Mouse (Mus musculus): ENCODE results near the gene Lfng. TPM values are rescaled to one million over a fixed set of nuclear protein-coding genes. Genes with fewer than 3 reads are reported as not detected.

The Lfng gene
- total RNA-seq, 2 experiments from 2014 or later: 3.3 to 3.5 TPM

DNA sequence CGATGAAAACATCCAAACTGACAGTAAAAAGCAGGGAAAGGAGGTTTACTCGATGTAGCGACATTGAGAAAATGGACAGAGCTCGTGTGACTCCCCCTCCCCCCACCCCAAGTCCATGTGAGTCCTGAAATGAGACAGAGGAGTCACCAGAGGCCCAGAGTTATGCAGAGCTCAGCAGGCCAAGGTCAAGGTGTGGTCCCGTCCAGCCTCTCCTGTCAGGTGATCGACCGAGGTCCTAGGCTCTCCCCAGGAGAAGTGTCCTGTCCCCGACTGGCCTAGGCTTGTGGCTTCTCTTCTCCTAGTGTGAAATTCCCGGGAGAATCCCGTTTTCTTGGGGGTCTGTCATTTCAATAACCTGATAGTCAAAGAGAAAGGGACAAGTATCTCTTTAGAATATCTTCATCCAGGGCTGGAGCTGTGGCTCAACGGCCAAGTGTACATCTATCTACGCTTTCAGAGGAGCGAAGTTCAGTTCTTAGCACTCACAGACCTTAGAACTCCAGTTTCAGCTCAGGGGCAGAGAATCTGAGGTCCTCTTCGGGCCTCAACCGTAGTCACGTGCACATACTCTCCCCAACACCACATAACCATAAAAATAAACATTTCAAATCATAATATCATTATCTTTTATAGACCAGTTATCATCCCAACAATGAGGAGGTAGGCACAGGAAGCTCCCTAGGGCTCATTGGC lies 17.9 kb upstream of the Lfng start:
- DNase-seq (ENCODE audit: low spot score): no peak

DNA sequence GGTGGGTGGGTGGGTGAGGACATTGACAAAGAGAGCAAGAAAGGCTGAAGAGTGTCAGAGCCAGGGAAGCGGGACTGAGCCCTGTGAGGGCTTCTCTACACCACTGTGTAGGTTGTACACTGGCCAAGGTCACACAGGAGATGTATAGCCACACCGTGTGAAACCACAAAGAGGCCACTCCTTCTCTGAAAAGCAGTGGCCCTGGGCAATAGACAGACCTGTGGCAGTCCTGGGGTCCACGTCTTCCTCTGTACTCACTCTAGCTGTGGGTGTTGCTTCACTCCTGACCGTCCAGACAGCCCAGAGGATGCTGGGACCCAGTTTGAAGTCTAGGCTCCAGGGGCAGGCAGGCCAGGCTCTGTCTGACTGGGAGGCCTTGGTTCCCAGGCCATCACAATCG lies 12.3 kb upstream of the Lfng start:
- no peak for DNase-seq (ENCODE audit: low spot score)

DNA sequence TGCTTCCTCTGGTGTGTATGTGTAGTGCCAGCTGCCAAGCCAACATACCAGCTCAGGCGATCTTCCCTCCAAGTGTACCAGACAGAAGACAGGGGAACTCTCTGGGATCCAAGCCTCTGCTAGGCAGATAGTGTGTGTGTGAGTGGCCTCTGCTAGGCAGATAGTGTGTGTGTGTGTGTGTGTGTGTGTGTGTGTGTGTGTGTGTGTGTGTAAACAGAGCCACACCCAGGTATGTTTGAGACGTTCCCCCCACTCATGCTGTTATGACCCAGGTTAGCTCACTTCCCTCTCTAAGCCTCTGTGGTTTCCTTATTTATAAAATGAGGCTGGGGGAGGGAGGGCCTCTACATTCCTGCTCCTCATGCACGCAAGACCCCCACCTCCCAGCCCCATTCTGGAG lies 10.7 kb upstream of the Lfng start:
- no peak for DNase-seq (ENCODE audit: low spot score)

DNA sequence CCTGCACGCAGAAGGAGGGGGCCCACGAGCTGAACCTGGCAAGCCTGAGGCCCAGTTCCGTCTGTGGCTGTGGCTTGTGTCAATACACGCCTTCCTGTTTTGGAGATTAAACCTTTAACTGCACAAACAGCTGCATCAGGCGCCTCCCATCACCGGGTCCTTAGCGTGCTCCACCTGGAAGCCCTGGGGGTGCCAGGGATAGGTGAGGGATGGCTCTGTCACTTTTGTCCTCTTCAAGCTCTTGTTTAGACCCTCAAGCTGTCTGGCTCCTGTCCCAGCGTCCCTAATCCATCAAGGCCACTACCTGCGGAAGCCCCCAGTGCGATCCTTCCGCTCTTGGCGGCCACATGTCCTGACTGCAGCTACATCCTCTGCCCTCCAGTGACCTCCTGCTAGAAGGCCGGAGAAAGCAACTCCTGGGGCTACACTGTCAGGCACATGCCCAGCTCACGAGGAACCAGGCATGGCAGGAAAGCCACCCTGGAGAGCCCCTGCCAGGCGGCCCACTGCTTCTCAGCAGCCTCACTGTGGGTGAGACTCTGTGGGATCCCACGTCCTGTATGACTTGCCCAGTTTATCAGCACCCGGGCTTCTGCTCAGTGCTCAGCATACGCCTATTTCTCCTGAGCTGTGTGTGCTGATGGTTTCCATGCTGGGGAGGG lies 10.1 kb upstream of the Lfng start:
- DNase-seq (ENCODE audit: low spot score): no peak

DNA sequence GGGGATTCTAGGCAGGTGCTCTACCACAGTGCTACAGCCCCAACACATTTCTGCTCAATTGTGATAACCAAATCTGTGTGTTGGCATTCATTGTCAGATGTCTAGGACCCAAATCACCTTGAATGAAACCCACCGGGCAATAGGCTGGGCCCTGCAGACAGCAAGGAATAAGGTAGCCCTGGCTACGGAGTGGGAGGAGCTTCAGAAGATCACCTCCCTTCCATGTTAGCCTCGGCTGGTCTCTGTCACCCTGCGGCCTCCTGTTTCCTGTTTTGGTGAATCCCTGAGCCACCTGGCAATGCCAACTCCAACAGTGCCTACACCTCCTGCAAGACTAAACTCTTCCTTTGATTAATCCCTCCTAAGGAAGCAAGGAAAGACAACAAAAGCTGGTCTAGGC lies 9.3 kb upstream of the Lfng start:
- no peak for DNase-seq (ENCODE audit: low spot score)

DNA sequence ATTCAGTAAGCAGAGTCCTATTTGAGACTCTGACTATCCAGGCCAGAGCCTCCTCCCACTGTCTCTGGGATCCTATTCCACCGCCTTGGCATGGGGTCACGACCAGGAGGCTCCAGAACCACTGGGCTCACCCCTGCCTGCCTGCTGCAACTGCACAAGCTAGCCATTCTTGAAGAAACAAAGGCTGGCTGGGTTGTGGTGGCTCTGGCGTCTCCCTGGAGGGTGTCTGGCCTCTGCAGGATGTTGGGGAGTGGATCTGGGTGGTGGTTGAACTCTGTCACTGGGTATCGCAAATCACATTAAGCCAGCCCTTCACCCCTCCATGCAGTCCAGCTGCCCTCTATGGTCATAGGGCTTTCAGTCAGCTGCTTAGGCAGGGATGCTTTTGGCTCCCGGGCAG lies 7.2 kb upstream of the Lfng start:
- DNase-seq (ENCODE audit: low spot score): no peak

DNA sequence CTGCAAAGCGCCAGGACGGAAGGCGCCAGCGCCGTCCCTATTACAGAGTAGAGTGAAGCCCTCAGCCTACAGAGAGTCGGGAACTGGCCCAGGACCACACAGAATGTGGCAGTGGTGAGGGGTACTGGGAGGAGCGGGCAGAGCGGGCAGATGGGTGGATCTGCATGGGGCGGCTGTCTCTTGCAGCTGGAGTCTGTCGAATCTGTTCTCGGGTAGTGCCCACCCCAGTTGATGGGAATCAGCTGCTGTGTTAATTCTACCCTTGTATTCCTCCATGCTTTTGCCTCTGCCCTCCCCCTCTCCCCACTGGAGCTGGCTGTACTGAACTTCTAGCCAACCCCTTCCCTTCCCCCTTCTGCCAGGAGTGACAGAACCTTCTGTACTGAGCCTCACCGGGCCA lies 5.4 kb upstream of the Lfng start:
- no peak for DNase-seq (ENCODE audit: low spot score)

DNA sequence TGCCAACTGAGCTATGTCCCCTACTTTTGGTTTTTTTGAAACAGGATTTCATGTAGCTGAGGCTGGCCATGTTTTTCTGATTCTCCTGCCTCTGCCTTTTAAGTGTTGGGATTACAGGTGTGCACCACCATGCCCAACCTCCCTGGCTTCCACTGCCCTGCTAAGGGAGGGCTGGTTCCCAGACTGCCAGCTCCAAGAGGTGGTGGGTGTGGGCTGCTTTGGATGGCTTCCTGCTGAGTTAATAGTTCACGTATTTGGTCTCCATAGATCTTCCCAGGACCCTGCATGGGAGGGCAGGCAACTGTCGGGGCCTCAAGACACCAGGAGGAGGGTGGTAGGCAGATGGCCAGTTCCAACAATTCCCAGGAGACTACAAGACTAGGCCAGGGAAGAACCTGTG lies 4.6 kb upstream of the Lfng start:
- no peak for DNase-seq (ENCODE audit: low spot score)

DNA sequence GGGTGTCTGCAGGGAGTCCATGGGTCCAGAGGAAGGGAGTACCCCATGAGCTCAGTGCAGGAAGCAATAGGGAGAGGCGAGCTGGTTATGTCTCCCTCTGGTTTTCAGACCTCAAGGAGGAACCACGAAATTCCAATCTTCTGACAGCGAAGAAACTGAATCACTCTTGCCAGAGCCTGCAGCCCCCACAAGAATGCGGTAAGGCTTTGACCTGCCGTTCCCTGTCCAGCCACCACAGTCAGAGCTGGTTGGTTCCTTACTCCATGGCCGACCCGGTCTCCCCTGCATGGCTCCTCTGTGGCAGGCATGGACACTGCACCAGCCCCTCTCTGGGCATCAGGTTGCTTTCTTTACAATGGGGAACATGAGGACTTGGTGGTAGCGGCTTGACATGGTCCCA lies 2.7 kb upstream of the Lfng start:
- DNase-seq (ENCODE audit: low spot score): no peak

DNA sequence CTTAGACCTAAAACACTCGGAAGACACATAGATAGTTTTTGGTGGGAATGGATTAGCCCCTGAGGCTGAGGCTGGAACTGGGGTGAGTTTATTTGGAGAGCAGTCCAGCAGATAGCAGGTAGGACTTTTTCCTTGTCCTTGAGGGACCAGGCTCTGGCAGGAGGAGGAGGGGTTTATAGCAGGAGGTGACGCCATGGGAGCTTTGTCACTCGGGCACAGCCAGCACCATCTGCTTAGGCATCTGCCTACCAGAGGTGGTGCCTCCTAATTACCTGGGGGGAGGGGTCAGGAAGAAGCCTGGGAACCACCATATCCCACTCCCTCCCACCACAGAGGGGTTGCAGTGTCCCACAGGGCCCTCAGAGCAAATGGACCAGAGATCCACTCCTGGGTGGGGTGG lies 1.9 kb upstream of the Lfng start:
- no peak for DNase-seq (ENCODE audit: low spot score)

DNA sequence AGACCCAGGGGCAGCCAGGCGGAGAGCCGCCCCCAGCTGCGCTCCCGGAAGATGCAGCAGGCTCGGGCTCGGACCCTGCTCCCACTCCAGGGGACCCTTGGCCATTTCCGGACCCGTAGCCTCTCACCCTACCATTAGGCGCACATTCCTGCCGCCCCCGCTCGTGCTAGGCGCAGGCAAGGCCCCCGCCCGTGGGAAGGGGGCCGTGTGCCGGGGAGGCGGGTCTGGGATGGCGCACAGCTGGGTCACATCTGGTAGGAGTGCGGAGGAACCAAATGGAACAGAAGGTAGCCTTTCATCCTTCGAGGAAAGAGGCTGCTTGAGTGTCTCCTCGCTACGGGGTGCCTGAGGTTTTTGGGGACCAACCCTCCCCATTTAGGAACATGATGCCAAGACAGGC lies 734 bp upstream of the Lfng start:
- no peak for DNase-seq (ENCODE audit: low spot score)

DNA sequence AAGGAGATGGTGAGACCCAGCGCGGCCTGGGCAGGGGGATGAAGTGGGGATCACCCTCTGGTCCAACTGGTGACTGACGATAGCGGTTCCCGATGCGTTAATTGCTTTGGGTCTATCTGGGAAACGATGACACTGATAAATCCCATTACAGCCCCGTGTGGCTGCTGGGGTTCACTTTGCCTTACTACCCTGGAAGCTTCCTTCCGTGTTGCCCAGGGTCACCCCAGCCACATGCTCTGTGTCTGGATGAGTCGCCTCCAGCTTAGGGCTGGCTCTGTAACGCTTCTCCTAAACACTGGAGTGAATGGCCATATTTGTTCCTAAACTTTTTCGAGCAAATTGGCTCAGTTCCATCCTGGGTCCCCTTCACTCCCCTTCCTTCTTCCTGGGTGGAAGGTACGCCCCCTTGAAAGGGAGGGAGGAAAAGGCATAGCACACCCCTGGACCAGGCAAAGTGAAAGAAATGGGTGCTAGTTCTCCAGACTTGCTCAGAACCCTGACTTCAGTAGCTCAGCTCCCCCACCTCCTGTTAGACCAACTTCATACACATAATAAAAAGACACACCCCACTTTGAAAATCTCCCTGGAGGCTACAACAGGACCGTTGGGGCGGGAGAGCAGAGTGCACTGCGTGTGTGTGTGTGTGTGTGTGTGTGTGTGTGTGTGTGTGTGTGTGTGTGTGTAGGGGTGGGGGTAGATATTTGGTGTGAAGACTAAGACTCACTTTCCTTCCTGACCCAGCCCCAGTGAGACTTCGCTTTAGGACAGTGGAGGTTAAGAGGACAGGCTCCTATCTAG lies 915 bp downstream of the Lfng start:
- DNase-seq (ENCODE audit: low spot score): no peak

DNA sequence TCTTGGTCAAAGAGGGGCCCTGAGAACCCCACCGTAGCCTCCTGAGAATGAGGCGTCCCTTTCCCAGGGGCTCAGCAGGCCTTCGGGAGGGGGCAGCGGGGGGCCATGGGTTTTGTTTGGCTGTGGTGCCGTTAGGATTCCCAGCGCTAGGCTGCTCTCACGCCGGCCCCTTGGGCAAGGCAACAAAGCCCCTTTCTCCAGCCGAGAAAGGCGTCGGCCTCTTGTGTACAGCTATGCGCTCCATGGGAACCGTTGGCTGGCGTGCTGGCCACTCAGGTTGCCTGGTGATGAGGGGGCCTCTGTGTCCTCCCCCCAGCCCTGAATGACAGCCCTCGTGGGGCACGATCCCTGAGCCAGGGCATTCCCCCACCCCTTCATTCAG lies 1.5 kb downstream of the Lfng start:
- DNase-seq (ENCODE audit: low spot score): no peak

DNA sequence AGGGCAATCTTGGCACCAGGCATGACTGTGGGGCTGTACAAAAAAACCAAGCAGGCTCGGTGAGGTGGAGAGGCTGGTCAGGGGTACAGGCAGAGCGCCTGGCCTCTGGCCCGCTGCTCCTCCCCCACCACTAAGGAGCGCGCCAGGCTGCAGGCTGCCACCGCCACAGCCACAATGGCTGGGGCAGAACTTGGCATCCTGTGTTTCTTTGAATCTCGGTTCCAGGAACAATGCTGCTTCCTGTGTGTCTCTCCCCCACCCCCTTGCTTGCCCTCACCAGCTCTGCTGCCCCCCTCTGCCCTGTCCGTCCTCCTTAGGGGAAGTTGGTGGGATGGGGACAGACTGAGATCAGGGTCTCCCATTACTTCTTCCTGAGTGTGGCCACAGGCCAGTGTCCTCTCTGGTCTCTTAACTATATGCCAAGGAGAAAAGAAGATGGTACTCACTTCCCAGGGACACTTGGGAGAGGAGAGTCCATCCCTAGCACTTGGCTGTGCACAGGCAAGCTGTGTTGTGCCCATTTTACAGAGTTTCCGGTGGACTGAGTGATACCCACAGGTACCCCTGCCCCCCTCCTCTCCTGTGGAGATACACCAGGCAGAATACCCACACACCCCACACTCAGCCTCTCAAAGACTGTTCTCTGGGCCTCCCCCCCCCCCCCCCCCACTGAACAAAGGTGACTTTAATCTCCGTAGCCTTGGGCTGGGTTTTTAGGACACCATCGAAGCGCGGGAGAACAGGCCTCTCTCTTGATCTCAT lies 2.6 kb downstream of the Lfng start:
- no peak for DNase-seq (ENCODE audit: low spot score)

DNA sequence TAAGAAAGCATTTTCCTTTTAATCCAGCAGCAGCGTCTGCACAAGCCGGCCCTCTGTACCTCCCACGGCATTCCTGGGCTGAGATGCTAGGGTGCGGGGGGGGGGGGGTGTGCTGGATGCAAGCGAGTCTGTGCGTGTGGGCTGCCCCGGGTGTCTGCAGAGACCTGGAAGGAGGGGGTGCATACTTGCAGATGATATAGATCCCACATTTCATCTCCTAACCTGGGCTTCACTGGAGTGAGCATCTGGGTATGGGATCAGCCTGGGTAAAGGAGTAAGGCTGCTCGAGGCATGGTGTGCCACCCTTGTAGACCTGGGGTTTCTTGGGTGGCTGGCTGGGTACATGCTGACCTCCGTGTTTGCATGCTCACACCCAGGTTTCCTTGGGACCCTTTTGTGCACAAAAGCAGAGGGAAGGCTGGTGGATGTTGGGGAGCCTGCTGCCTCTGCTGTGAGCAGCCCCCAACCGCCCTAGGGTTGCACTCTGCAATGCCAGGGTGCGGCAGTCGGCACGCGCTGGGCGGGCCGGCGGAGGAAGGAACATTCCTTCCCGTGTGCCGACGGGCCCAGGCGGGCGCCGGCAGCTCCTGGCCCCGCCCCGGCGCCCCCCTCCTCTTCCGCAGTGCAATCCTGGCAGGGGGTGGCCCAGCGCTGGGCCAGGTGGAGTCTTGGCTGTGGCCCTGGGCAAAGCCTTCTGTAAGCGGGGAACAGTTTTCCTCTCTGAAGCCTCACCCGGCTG lies 3.3 kb downstream of the Lfng start:
- DNase-seq (ENCODE audit: low spot score): no peak

DNA sequence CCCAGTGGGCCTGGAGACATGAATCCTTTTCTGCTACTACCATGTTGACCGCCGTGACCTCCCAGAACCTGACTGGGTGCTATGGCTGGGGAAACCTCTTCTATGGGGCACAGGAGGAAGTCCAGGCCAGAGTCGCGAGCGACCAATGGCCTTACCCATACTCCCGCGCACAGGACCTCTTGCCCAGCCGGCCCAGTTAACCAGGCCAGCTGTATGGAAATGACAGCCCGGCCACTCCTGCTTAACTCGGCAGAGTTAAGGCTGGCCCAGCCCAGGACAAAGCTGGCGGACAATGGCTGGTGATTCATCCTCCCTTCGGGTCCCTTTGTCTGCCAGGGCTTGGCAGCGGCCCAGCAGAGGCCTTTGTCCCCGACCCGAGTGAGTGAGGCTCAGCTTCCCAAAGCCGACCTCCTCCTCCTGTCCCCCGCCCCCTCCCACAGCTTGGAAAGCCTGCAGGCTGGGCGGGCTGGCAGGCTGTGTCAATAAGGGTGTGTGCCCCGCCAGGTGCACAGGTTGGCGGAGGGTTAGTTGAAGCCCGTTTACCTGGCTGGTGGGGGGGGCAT lies 4.0 kb downstream of the Lfng start:
- peak; percentile 69 for DNase-seq (ENCODE audit: low spot score)

DNA sequence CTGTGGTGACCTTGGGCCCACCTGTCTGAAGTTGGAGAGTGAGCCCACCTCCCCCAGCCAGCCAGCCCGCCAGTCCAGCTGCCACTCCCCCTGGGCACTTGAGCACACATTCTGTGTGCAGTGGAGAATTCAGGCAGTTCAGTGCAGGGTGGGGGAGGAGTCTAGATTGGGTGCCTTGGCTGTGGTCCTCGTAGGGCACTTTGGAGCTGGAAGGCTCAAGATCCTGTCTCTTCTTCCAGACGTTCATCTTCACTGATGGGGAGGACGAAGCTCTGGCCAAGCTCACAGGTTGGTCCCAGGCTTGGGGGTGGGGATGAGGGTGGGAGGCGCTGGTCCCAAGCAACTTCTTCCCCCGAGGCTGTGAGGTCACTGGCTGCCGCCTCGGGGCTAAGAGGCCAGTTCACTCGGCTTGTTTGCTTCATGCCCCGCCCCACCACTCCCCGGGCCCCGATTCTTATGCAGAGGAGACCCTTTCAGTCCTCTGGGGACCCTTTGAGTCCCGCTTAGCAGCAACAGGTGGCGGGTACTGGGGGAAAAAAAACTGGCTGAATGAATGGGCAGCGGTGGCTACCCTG lies 4.6 kb downstream of the Lfng start:
- DNase-seq (ENCODE audit: low spot score): no peak

DNA sequence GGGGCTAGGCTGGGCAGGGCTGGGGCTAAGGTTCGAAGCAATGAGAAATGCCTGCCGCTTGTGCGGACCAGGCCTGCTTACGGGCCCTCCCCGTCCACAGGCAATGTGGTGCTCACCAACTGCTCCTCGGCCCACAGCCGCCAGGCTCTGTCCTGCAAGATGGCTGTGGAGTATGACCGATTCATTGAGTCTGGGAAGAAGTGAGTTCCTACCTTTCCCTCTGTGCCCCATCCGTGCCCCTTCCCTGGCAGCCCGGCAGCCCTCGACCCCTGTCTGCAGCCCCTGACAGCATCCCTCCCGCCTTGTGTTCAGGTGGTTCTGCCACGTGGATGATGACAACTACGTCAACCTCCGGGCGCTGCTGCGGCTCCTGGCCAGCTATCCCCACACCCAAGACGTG lies 5.1 kb downstream of the Lfng start:
- DNase-seq (ENCODE audit: low spot score): no peak

DNA sequence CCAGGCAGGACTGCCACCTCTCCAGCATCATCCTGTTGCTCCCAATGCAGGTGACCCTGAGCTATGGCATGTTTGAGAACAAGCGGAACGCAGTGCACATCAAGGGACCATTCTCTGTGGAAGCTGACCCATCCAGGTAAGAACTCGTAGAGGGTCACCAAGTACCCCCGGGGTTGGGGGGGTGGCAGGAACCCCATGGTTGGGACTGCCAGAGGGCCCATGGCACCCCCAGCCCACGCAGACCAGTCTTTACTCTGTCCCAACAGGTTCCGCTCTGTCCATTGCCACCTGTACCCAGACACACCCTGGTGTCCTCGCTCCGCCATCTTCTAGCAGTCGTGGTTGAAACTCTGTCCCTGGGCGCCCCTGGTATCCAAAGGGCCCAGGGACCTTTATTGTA lies 7.0 kb downstream of the Lfng start:
- no peak for DNase-seq (ENCODE audit: low spot score)

DNA sequence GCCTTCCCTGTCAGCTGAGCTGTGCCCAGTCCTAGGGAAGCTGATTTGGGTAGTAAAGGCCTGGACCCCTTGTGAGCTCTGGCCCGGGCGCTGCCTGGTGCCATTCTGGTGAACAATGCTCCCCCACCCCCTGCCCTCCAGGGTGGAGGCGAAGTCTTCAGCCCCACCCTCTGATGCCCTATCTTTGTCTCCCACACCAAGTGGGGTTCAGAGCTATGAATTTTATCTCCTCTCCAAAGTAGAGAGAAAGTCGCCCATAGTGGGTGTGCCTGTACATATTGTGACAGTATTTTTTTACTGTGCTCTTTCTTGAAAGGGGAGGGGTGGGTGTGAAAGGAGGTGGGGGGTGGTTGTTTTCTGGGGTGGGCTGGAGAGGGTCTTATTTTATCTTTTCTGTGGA lies 7.7 kb downstream of the Lfng start:
- DNase-seq (ENCODE audit: low spot score): no peak

Data from gastrocnemius, adult 18-20 months (tissue).